Mouse (Mus musculus) limb, embryonic 13.5 days (tissue): ENCODE measurements around the gene Rnf144b. TPM values are rescaled to one million over a fixed set of nuclear protein-coding genes. Genes with fewer than 3 reads are reported as not detected.

ENCODE experiments used
- ATAC-seq: fragments of 200-750 bp; cut with Nextera tagmentation; 2 replicates; pipeline ENCODE4 v1.8.0; 2017; ENCODE audit warnings: low read depth, moderate number of reproducible peaks, moderate TSS enrichment; ENCODE audit not compliant: low FRiP score
- H3K27ac ChIP-seq: fragments of 300-500 bp; sonication (generic); 2 replicates; pipeline ENCODE4 v1.5.1; 2015; ENCODE audit warnings: inconsistent platforms, mild to moderate bottlenecking, moderate library complexity
- H3K27me3 ChIP-seq: fragments of 300-500 bp; sonication (generic); 2 replicates; pipeline ENCODE4 v1.6.1; 2015; ENCODE audit warnings: mild to moderate bottlenecking, inconsistent platforms
- H3K36me3 ChIP-seq: fragments of 300-500 bp; sonication (generic); 2 replicates; pipeline ENCODE4 v1.6.1; 2015; ENCODE audit warnings: inconsistent platforms, mild to moderate bottlenecking, moderate library complexity
- H3K4me1 ChIP-seq: fragments of 300-500 bp; sonication (generic); 2 replicates; pipeline ENCODE4 v1.6.1; 2015; ENCODE audit warnings: inconsistent platforms
- H3K4me2 ChIP-seq: fragments of 300-500 bp; sonication (generic); replicated peaks from 2 replicates; pipeline ENCODE4 v1.6.1; 2015; ENCODE audit warnings: inconsistent platforms, mild to moderate bottlenecking, moderate library complexity
- H3K4me3 ChIP-seq: fragments of 300-500 bp; sonication (generic); 2 replicates; pipeline ENCODE4 v1.5.1; 2015; ENCODE audit warnings: moderate library complexity, mild to moderate bottlenecking, inconsistent platforms
- H3K9ac ChIP-seq: fragments of 300-500 bp; sonication (generic); 2 replicates; pipeline ENCODE4 v1.6.1; 2015; ENCODE audit warnings: mild to moderate bottlenecking, inconsistent platforms
- H3K9me3 ChIP-seq: fragments of 300-500 bp; sonication (generic); 2 replicates; pipeline ENCODE4 v1.6.1; 2016; ENCODE audit warnings: inconsistent platforms
- WGBS: fragments of 180-500 bp; shearing (Covaris S2); methylation state at CpG from one replicate; pipeline ENCODE4 v1.1.7; 2015; 5-methylcytosine and 5-hydroxymethylcytosine counted together
- polyA plus RNA-seq: library from polyadenylated mRNA; unstranded; fragments of >200 nt; fragmentation: Nextera tagmentation; extraction: Ambion mirVana; gene quantifications from 2 replicates; pipeline ENCODE4 v1.2.1, GENCODE M21; 2015

Gene Rnf144b
- polyA plus RNA-seq, 1 experiment from 2014 or later: 2.0 TPM

- Histone ChIP-seq H3K4me2 (no peak overlapping the region), H3K27ac (no peak overlapping the region), H3K9ac (no peak overlapping the region), H3K4me3 (no peak overlapping the region), H3K4me1 (peaks cover 12% of the 10 kb centered on the region), H3K9me3 (no peaks in the 10 kb centered on the region), H3K36me3 (no peaks in the 10 kb centered on the region), H3K27me3 (peaks cover 5% of the 10 kb centered on the region; the same call in 1 of the 2 replicates)
- ATAC-seq: no peak
- 73% methylated on average over 4 of the region's 4 CpGs for WGBS
Observed at GRCm38 (mm10) chr13:47129090-47129489, 6.6 kb downstream of the Rnf144b start.

GRCm38 (mm10) chr13:47133058-47133457 lies 10.6 kb downstream of the Rnf144b start:
- Histone ChIP-seq H3K27ac (no peak overlapping the region), H3K9me3 (no peaks in the 10 kb centered on the region), H3K36me3 (no peaks in the 10 kb centered on the region), H3K9ac (no peak overlapping the region), H3K4me1 (peaks cover 8% of the 10 kb centered on the region; the same call in 1 of the 2 replicates), H3K4me3 (no peak overlapping the region), H3K4me2 (no peak overlapping the region), H3K27me3 (no peaks in the 10 kb centered on the region)
- 85% methylated on average over 8 of the region's 8 CpGs for WGBS
- ATAC-seq: no peak

- H3K4me1 ChIP-seq: peaks cover 4% of the 10 kb centered on the region; the same call in 1 of the 2 replicates
- H3K4me2 ChIP-seq: no peak overlapping the region
- H3K27me3 ChIP-seq: no peaks in the 10 kb centered on the region
- no peak overlapping the region for H3K4me3 ChIP-seq
- no peak overlapping the region for H3K27ac ChIP-seq
- ATAC-seq: no peak
- 95% methylated on average over 7 of the region's 7 CpGs for WGBS
- H3K36me3 ChIP-seq: no peaks in the 10 kb centered on the region
- H3K9me3 ChIP-seq: 0 out of 2 replicates have a peak, but pooled peaks cover 7% of the 10 kb centered on the region
- H3K9ac ChIP-seq: no peak overlapping the region
Observed at GRCm38 (mm10) chr13:47134836-47135235, 12.4 kb downstream of the Rnf144b start.

- peaks cover 4% of the 10 kb centered on the region; the same call in 1 of the 2 replicates for H3K4me1 ChIP-seq
- no peak overlapping the region for H3K4me2 ChIP-seq
- no peaks in the 10 kb centered on the region for H3K36me3 ChIP-seq
- no peaks in the 10 kb centered on the region for H3K27me3 ChIP-seq
- whole genome bisulfite sequencing: 52% methylated on average over 7 of the region's 7 CpGs
- H3K9ac ChIP-seq: no peak overlapping the region
- H3K4me3 ChIP-seq: no peak overlapping the region
- 0 out of 2 replicates have a peak, but pooled peaks cover 7% of the 10 kb centered on the region for H3K9me3 ChIP-seq
- peak overlapping the region; percentile 64; the same call in 1 of the 2 replicates for H3K27ac ChIP-seq
- ATAC-seq: no peak; the same call in 1 of the 2 replicates
Observed at GRCm38 (mm10) chr13:47135741-47136140, 13.3 kb downstream of the Rnf144b start.

GRCm38 (mm10) chr13:47142764-47143163 lies 20.3 kb downstream of the Rnf144b start:
- H3K4me3 ChIP-seq: no peak overlapping the region
- 79% methylated on average over 6 of the region's 6 CpGs for WGBS
- 0 out of 2 replicates have a peak, but pooled peaks cover 7% of the 10 kb centered on the region for H3K9me3 ChIP-seq
- ATAC-seq: no peak
- no peak overlapping the region for H3K27ac ChIP-seq
- H3K4me1 ChIP-seq: peaks cover 11% of the 10 kb centered on the region; the same call in 1 of the 2 replicates
- no peak overlapping the region for H3K9ac ChIP-seq
- H3K27me3 ChIP-seq: no peaks in the 10 kb centered on the region
- H3K36me3 ChIP-seq: no peaks in the 10 kb centered on the region
- H3K4me2 ChIP-seq: no peak overlapping the region

GRCm38 (mm10) chr13:47145939-47146338 lies 23.5 kb downstream of the Rnf144b start:
- 32% methylated on average over 9 of the region's 9 CpGs for WGBS
- ATAC-seq: peak; percentile 63; the same call in 1 of the 2 replicates
- H3K27ac ChIP-seq: no peak overlapping the region; the same call in 1 of the 2 replicates
- no peak overlapping the region for H3K4me3 ChIP-seq
- no peaks in the 10 kb centered on the region for H3K27me3 ChIP-seq
- no peaks in the 10 kb centered on the region for H3K36me3 ChIP-seq
- peaks cover 17% of the 10 kb centered on the region; the same call in 1 of the 2 replicates for H3K4me1 ChIP-seq
- no peak overlapping the region for H3K9ac ChIP-seq
- H3K4me2 ChIP-seq: no peak overlapping the region
- H3K9me3 ChIP-seq: no peaks in the 10 kb centered on the region

- Histone ChIP-seq H3K9ac (no peak overlapping the region), H3K4me1 (peaks cover 17% of the 10 kb centered on the region; the same call in 1 of the 2 replicates), H3K9me3 (no peaks in the 10 kb centered on the region), H3K27me3 (no peaks in the 10 kb centered on the region), H3K36me3 (no peaks in the 10 kb centered on the region), H3K27ac (no peak overlapping the region; the same call in 1 of the 2 replicates), H3K4me3 (no peak overlapping the region), H3K4me2 (no peak overlapping the region)
- WGBS: 53% methylated on average over 7 of the region's 7 CpGs
- ATAC-seq: no peak
Observed at GRCm38 (mm10) chr13:47146388-47146787, 23.9 kb downstream of the Rnf144b start.

GRCm38 (mm10) chr13:47148573-47148972 lies 26.1 kb downstream of the Rnf144b start:
- H3K4me1 ChIP-seq: peaks cover 26% of the 10 kb centered on the region; the same call in 1 of the 2 replicates
- no peaks in the 10 kb centered on the region for H3K9me3 ChIP-seq
- H3K27me3 ChIP-seq: no peaks in the 10 kb centered on the region
- no peak overlapping the region for H3K27ac ChIP-seq
- no peak overlapping the region for H3K4me3 ChIP-seq
- 62% methylated on average over 11 of the region's 11 CpGs for WGBS
- no peak overlapping the region for H3K9ac ChIP-seq
- H3K36me3 ChIP-seq: no peaks in the 10 kb centered on the region
- ATAC-seq: no peak
- H3K4me2 ChIP-seq: no peak overlapping the region

- WGBS: 88% methylated on average over 10 of the region's 10 CpGs
- Histone ChIP-seq H3K36me3 (no peaks in the 10 kb centered on the region), H3K4me1 (peaks cover 35% of the 10 kb centered on the region; the same call in 1 of the 2 replicates), H3K27me3 (no peaks in the 10 kb centered on the region), H3K4me3 (no peak overlapping the region), H3K27ac (no peak overlapping the region), H3K4me2 (no peak overlapping the region), H3K9me3 (no peaks in the 10 kb centered on the region), H3K9ac (no peak overlapping the region)
- no peak for ATAC-seq
Observed at GRCm38 (mm10) chr13:47149993-47150392, 27.5 kb downstream of the Rnf144b start.

- Histone ChIP-seq H3K27me3 (no peaks in the 10 kb centered on the region), H3K4me3 (no peak overlapping the region), H3K9me3 (no peaks in the 10 kb centered on the region), H3K9ac (no peak overlapping the region), H3K4me2 (no peak overlapping the region), H3K27ac (no peak overlapping the region), H3K36me3 (no peaks in the 10 kb centered on the region), H3K4me1 (peaks cover 28% of the 10 kb centered on the region; the same call in 1 of the 2 replicates)
- WGBS: 86% methylated on average over 14 of the region's 14 CpGs
- ATAC-seq: no peak
Observed at GRCm38 (mm10) chr13:47151060-47151459, 28.6 kb downstream of the Rnf144b start.

GRCm38 (mm10) chr13:47152390-47152789 lies 29.9 kb downstream of the Rnf144b start:
- Histone ChIP-seq H3K4me3 (no peak overlapping the region), H3K9ac (no peak overlapping the region), H3K36me3 (no peaks in the 10 kb centered on the region), H3K4me2 (no peak overlapping the region), H3K27ac (no peak overlapping the region), H3K27me3 (no peaks in the 10 kb centered on the region), H3K4me1 (peaks cover 24% of the 10 kb centered on the region; the same call in 1 of the 2 replicates), H3K9me3 (no peaks in the 10 kb centered on the region)
- 33% methylated on average over 7 of the region's 7 CpGs for WGBS
- ATAC-seq: no peak

GRCm38 (mm10) chr13:47153206-47153605 lies 30.8 kb downstream of the Rnf144b start:
- no peak overlapping the region for H3K9ac ChIP-seq
- no peak for ATAC-seq
- no peak overlapping the region for H3K4me3 ChIP-seq
- H3K36me3 ChIP-seq: no peaks in the 10 kb centered on the region
- H3K9me3 ChIP-seq: no peaks in the 10 kb centered on the region
- peaks cover 22% of the 10 kb centered on the region; the same call in 1 of the 2 replicates for H3K4me1 ChIP-seq
- no peak overlapping the region for H3K27ac ChIP-seq
- no peak overlapping the region for H3K4me2 ChIP-seq
- no peaks in the 10 kb centered on the region for H3K27me3 ChIP-seq
- WGBS: 31% methylated on average over 5 of the region's 5 CpGs

- no peaks in the 10 kb centered on the region for H3K9me3 ChIP-seq
- H3K4me3 ChIP-seq: no peak overlapping the region
- WGBS: 74% methylated on average over 4 of the region's 4 CpGs
- peaks cover 18% of the 10 kb centered on the region; the same call in 1 of the 2 replicates for H3K4me1 ChIP-seq
- no peak overlapping the region for H3K9ac ChIP-seq
- H3K4me2 ChIP-seq: no peak overlapping the region
- ATAC-seq: no peak
- H3K27ac ChIP-seq: 0 out of 2 replicates have a peak overlapping the region, but pooled peaks have one; percentile 34
- no peaks in the 10 kb centered on the region for H3K27me3 ChIP-seq
- no peaks in the 10 kb centered on the region for H3K36me3 ChIP-seq
Observed at GRCm38 (mm10) chr13:47154866-47155265, 32.4 kb downstream of the Rnf144b start.
